Mouse (Mus musculus): ENCODE results near the gene Col4a2. TPM values are rescaled to one million over a fixed set of nuclear protein-coding genes. Genes with fewer than 3 reads are reported as not detected.

Col4a2 gene
- polyA plus RNA-seq, 1 experiment from 2014 or later, result 56.3 TPM

DNA sequence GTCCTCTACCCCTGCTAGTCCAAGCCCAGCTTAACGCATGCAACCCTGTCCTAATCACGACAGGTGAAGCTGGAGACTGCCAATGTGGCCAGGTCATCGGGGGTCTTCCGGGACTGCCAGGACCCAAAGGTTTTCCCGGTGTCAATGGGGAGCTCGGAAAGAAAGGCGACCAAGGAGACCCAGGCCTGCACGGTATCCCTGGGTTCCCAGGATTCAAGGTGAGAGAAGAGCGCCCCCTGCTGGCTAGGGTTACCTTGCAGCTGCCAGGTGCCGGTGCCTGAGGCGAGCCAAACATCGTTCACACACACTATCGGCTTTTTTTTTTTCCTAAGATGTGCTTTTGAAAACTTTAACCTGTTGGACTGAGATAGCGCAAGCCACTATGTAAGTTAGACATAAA, 108.5 kb downstream of the Col4a2 start:
- Histone ChIP-seq H3K9me3 (no peaks in the 10 kb centered on the region), H3K27ac (no peak overlapping the region), H3K36me3 (peaks cover 34% of the 10 kb centered on the region), H3K9ac (replicated peaks) (no peak overlapping the region), H3K27me3 (no peaks in the 10 kb centered on the region), H3K4me2 (no peak overlapping the region), H3K4me1 (replicated peaks) (no peaks in the 10 kb centered on the region), H3K4me3 (replicated peaks) (no peak overlapping the region)
- ATAC-seq (ENCODE audit: insufficient number of reproducible peaks, insufficient read depth, low FRiP score, low TSS enrichment, low read depth), result no peak
- WGBS, result 54% methylated on average over 14 of the region's 14 CpGs

DNA sequence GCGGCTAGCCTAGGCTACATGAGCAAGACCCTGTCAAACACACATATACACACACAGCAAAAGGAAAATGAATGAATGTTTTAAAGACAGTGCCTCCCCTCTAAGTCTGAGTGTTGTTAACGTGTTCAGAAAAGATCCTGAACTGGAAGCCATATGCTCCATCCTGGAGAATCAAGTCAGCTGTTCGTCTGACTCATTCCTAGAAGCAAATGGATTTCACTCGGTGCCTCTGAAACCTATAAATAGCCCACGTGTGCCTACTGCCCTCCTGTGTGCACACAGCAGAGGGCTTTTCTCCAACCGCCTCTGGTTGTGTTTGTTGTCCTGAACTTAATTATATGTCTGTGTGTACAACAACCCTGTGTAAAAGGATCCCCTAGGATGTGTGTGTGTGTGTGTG, 109.4 kb downstream of the Col4a2 start:
- 78% methylated on average over 6 of the region's 6 CpGs for WGBS
- Histone ChIP-seq H3K4me3 (replicated peaks) (no peak overlapping the region), H3K9ac (replicated peaks) (no peak overlapping the region), H3K36me3 (peaks cover 36% of the 10 kb centered on the region), H3K4me1 (replicated peaks) (no peaks in the 10 kb centered on the region), H3K27me3 (no peaks in the 10 kb centered on the region), H3K27ac (no peak overlapping the region), H3K9me3 (no peaks in the 10 kb centered on the region), H3K4me2 (no peak overlapping the region)
- ATAC-seq (ENCODE audit: insufficient number of reproducible peaks, insufficient read depth, low FRiP score, low TSS enrichment, low read depth), result no peak

DNA sequence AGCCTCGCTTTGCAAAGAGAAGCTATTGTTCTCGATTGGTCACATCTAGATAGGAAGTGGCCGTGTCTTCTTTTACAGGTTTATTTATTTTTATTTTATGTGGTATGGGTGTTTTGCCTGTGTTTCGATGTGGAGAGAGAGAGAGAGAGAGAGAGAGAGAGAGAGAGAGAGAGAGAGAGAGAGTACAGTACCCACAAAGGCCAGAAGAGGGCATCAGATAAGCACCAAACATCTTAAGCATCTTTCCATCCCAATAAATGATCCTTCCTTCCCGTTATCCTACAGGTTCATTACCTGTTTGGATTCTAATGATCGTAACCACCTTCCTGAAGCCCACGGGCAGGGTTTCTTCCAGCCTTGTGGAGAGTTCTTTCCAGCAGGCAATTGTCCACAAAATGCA, 110.5 kb downstream of the Col4a2 start:
- peaks cover 46% of the 10 kb centered on the region for H3K36me3 ChIP-seq
- 65% methylated on average over 7 of the region's 7 CpGs for WGBS

DNA sequence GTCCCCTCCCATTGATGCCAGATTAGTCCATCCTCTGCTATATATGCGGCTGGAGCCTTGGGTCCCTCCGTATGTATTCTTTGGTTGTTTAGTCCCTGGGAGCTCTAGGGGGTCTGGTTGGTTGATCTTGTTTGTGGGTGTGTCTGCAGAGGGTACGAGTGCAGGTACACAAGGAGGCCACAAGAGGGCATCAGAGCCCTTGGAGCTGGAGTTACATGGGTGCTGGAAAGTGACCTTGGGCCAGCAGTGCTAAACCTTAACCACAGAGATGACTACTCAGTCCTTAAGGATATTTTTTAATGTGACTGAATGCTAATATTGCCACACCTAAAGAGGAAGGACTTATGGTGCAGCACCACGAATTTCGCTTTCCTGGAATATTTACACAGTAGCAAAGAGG, 118.1 kb downstream of the Col4a2 start:
- no peak overlapping the region for H3K4me3 ChIP-seq (replicated peaks)
- no peak overlapping the region for H3K4me2 ChIP-seq
- peaks cover 6% of the 10 kb centered on the region; the same call in 1 of the 2 replicates for H3K9me3 ChIP-seq
- WGBS, result 63% methylated on average over 5 of the region's 5 CpGs
- H3K27me3 ChIP-seq, result no peaks in the 10 kb centered on the region
- no peak overlapping the region for H3K27ac ChIP-seq
- H3K36me3 ChIP-seq, result peaks cover 79% of the 10 kb centered on the region
- no peaks in the 10 kb centered on the region for H3K4me1 ChIP-seq (replicated peaks)
- ATAC-seq (ENCODE audit: insufficient number of reproducible peaks, insufficient read depth, low FRiP score, low TSS enrichment, low read depth), result no peak
- no peak overlapping the region for H3K9ac ChIP-seq (replicated peaks)

More for the DNA sequence above, 110.5 kb downstream of the Col4a2 start:
- ATAC-seq (ENCODE audit: insufficient number of reproducible peaks, insufficient read depth, low FRiP score, low TSS enrichment, low read depth), result no peak
- H3K27me3 ChIP-seq, result no peaks in the 10 kb centered on the region
- no peak overlapping the region for H3K27ac ChIP-seq
- no peak overlapping the region for H3K4me3 ChIP-seq (replicated peaks)
- H3K4me2 ChIP-seq, result no peak overlapping the region
- H3K9me3 ChIP-seq, result no peaks in the 10 kb centered on the region
- no peak overlapping the region for H3K9ac ChIP-seq (replicated peaks)
- no peaks in the 10 kb centered on the region for H3K4me1 ChIP-seq (replicated peaks)

DNA sequence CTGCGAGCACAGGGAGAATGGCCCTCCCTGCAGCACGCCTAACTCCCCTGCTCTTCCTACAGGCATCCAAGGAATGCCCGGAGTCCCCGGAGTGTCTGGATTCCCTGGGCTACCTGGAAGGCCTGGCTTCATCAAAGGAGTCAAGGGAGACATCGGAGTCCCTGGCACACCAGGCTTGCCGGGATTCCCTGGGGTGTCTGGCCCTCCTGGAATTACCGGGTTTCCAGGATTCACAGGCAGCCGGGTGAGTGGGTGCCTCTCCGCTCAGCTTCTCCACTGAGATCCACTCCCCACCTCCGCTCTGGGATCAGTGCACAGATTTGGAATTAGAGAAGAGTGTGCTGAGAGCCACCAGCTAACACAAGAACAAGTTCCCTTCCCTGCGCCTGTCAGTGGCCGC, 125.3 kb downstream of the Col4a2 start:
- Histone ChIP-seq H3K36me3 (peaks cover 85% of the 10 kb centered on the region), H3K9me3 (no peaks in the 10 kb centered on the region), H3K4me2 (no peak overlapping the region), H3K27ac (no peak overlapping the region), H3K4me3 (replicated peaks) (no peak overlapping the region), H3K9ac (replicated peaks) (no peak overlapping the region), H3K4me1 (replicated peaks) (no peaks in the 10 kb centered on the region), H3K27me3 (no peaks in the 10 kb centered on the region)
- WGBS, result 43% methylated on average over 12 of the region's 12 CpGs
- ATAC-seq (ENCODE audit: insufficient number of reproducible peaks, insufficient read depth, low FRiP score, low TSS enrichment, low read depth), result no peak

DNA sequence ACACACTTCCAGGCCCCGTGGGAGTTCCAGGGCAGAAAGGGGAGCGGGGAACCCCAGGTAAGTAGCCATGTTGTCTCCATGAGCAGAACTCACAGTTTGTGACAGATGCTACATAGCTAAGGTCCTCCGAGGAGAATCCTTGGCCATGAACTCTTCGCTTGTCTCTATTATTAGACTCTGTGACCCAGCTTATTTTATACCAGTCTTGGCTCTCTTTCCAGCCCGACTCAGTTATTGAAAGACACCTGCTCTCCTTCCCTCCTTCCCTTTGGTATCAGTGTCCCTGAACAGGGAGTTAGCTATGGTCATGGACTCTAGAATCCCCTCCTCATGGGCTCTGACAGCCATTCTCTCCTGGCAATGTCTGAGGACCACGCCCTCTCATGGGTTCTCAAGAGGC, 128.7 kb downstream of the Col4a2 start:
- H3K36me3 ChIP-seq, result peaks cover 91% of the 10 kb centered on the region
- no peak overlapping the region for H3K4me2 ChIP-seq
- no peaks in the 10 kb centered on the region for H3K4me1 ChIP-seq (replicated peaks)
- H3K4me3 ChIP-seq (replicated peaks), result no peak overlapping the region
- no peaks in the 10 kb centered on the region for H3K27me3 ChIP-seq
- no peak overlapping the region for H3K9ac ChIP-seq (replicated peaks)
- 93% methylated on average over 6 of the region's 6 CpGs for WGBS
- no peaks in the 10 kb centered on the region for H3K9me3 ChIP-seq
- H3K27ac ChIP-seq, result no peak overlapping the region
- no peak for ATAC-seq (ENCODE audit: insufficient number of reproducible peaks, insufficient read depth, low FRiP score, low TSS enrichment, low read depth)

GRCm38 (mm10) chr8:11443611-11444010, 131.0 kb downstream of the Col4a2 start:
- 87% methylated on average over 9 of the region's 9 CpGs for WGBS
- ATAC-seq (ENCODE audit: insufficient number of reproducible peaks, insufficient read depth, low FRiP score, low TSS enrichment, low read depth), result no peak
- peaks cover 95% of the 10 kb centered on the region for H3K36me3 ChIP-seq

DNA sequence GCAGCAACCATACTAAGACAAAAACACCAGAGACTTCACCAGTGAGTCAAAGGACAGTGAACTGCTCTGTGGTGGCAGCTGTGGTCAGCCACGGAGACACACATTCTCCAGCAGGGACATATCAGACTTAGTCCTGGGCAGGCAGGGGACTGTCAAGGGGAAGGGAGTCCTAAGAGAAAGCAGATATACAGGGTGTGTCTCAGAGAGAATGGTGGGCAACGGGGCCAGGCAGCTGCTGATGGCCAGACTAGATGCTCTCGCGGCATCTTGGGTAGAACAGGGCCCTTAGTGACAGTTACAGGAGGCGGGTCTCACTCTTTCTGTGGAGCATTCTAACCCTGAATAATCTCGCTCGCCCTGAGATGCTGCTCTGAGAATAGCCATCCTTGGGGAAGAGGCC, 131.6 kb downstream of the Col4a2 start:
- Histone ChIP-seq H3K9me3 (no peaks in the 10 kb centered on the region), H3K4me2 (no peak overlapping the region), H3K36me3 (peaks cover 95% of the 10 kb centered on the region), H3K27ac (no peak overlapping the region), H3K27me3 (no peaks in the 10 kb centered on the region), H3K4me1 (replicated peaks) (no peaks in the 10 kb centered on the region), H3K9ac (replicated peaks) (no peak overlapping the region), H3K4me3 (replicated peaks) (no peak overlapping the region)
- ATAC-seq (ENCODE audit: insufficient number of reproducible peaks, insufficient read depth, low FRiP score, low TSS enrichment, low read depth), result no peak
- 87% methylated on average over 7 of the region's 7 CpGs for WGBS

More at GRCm38 (mm10) chr8:11443611-11444010, 131.0 kb downstream of the Col4a2 start:
- H3K9ac ChIP-seq (replicated peaks), result no peak overlapping the region
- H3K4me2 ChIP-seq, result no peak overlapping the region
- H3K9me3 ChIP-seq, result no peaks in the 10 kb centered on the region
- H3K27ac ChIP-seq, result no peak overlapping the region
- H3K4me3 ChIP-seq (replicated peaks), result no peak overlapping the region
- H3K4me1 ChIP-seq (replicated peaks), result no peaks in the 10 kb centered on the region
- no peaks in the 10 kb centered on the region for H3K27me3 ChIP-seq

GRCm38 (mm10) chr8:11445790-11446189, 133.2 kb downstream of the Col4a2 start:
- ATAC-seq (ENCODE audit: insufficient number of reproducible peaks, insufficient read depth, low FRiP score, low TSS enrichment, low read depth), result no peak
- Histone ChIP-seq H3K4me1 (replicated peaks) (0 out of 2 replicates have a peak, but pooled peaks cover 3% of the 10 kb centered on the region), H3K27ac (no peak overlapping the region), H3K9ac (replicated peaks) (no peak overlapping the region), H3K27me3 (no peaks in the 10 kb centered on the region), H3K9me3 (no peaks in the 10 kb centered on the region), H3K4me2 (no peak overlapping the region), H3K36me3 (peaks cover 80% of the 10 kb centered on the region), H3K4me3 (replicated peaks) (no peak overlapping the region)
- WGBS, result 93% methylated on average over 13 of the region's 13 CpGs

DNA sequence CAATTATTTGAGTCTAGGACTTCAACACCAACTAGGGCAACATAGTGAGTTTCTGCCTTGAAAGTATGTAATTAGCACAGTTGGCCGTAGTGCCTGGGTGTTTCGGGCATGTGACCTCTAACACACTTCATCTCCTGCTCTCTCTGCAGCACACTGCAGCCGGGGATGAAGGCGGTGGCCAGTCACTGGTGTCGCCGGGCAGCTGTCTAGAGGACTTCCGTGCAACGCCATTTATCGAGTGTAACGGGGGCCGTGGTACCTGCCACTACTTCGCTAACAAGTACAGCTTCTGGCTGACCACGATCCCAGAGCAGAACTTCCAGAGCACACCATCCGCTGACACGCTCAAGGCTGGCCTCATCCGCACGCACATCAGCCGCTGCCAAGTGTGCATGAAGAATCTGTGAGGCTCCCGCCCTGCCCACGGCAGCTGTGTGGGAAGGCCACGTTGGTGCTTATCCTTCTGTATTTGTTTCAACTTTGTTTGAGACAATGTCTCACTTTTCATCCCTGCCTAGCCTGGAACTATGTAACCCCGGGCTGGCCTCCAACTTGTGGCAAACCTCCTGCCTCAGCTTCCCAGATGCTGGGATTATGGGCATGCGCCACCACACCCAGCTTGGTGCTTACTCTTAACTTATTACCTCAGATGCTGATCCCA, 135.4 kb downstream of the Col4a2 start:
- 92% methylated on average over 23 of the region's 23 CpGs for WGBS
- no peak overlapping the region for H3K27ac ChIP-seq
- no peaks in the 10 kb centered on the region for H3K9me3 ChIP-seq
- no peak for ATAC-seq (ENCODE audit: insufficient number of reproducible peaks, insufficient read depth, low FRiP score, low TSS enrichment, low read depth)
- H3K27me3 ChIP-seq, result 0 out of 2 replicates have a peak, but pooled peaks cover 2% of the 10 kb centered on the region
- H3K4me3 ChIP-seq (replicated peaks), result no peak overlapping the region
- H3K36me3 ChIP-seq, result peaks cover 58% of the 10 kb centered on the region
- H3K4me1 ChIP-seq (replicated peaks), result peaks cover 12% of the 10 kb centered on the region; the same call in 1 of the 2 replicates
- H3K4me2 ChIP-seq, result no peak overlapping the region
- H3K9ac ChIP-seq (replicated peaks), result no peak overlapping the region

- 35% methylated on average over 8 of the region's 8 CpGs for WGBS
- no peak overlapping the region for H3K4me2 ChIP-seq
- no peaks in the 10 kb centered on the region for H3K9me3 ChIP-seq
- no peak overlapping the region for H3K4me3 ChIP-seq (replicated peaks)
- H3K27ac ChIP-seq, result no peak overlapping the region
- no peak overlapping the region for H3K9ac ChIP-seq (replicated peaks)
- peaks cover 26% of the 10 kb centered on the region for H3K4me1 ChIP-seq (replicated peaks)
- H3K36me3 ChIP-seq, result peaks cover 34% of the 10 kb centered on the region
- no peak for ATAC-seq (ENCODE audit: insufficient number of reproducible peaks, insufficient read depth, low FRiP score, low TSS enrichment, low read depth)
- 0 out of 2 replicates have a peak, but pooled peaks cover 2% of the 10 kb centered on the region for H3K27me3 ChIP-seq
These were observed 137.8 kb downstream of the Col4a2 start for GRCm38 (mm10) chr8:11450184-11451113.

Data from limb, embryonic 12.5 days (tissue).